Mouse (Mus musculus): ENCODE results near the gene Tmem268. TPM values are rescaled to one million over a fixed set of nuclear protein-coding genes. Genes with fewer than 3 reads are reported as not detected.

Tmem268 gene
- total RNA-seq, 2 experiments from 2014 or later = 8.4 to 12.2 TPM

DNA sequence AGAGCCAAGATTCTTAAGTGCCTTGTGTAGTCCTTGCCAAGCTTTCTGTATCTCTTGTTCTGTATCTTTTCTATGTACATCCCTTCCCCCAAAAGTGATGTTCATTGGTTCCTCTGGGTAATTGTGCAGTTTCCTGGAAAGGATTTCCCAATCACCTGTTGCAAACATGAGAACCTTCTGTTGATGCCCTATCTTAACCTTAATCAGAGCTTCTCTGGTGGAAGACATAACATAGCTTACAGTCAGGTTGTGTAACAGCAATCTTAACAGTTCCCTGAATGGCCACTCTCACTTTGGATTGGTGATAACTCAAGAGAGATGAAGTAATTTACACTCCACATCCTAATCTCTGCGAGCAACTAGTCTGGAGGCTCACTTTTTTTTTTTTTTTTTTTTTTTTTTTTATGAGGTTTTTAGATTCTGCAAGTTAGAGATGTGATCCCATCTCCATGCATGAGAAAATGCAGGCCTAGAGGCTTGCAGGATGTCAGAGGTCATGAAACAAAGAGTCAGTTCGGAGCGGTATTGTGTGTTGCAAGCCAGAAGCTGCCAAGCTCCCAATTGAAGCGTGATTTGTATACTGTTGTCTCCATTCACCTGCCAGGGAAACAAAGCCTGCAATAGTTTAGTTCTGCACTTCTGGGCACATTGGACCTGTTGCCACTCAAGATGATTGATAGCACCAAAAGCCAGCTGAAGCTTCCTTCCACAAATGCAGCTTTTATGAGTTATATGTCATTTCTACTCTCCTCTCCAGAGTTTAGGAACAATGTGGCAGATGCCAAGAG, 4.6 kb upstream of the Tmem268 start:
- DNase-seq = no peak
- intact Hi-C loops (cut with DNase I) = no loop called here

DNA sequence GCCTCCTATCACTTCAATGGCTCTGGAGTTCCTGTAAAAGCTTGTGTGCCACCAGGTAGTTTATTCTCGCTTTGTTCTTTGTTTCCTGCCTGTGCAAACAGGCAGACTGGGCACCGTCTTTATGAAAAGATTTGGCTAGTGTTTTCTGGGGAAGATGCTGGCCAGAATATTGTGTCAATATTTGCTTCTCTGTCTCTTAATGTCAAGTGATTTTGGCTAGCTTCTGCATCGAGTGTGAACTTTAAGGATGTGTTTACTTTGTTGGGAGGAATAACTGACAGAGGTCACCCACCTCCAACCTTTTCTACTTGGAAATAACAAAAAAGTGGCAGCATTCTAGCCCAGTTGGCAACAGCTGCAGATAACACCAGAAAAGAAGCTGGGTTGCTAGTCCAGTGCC, 4.0 kb upstream of the Tmem268 start:
- intact Hi-C loops (cut with DNase I) = loop anchor here (5.0 kb wide), 2 partner anchors 47 to 142 kb away; no protein-coding TSS in a partner anchor
- DNase-seq = no peak

DNA sequence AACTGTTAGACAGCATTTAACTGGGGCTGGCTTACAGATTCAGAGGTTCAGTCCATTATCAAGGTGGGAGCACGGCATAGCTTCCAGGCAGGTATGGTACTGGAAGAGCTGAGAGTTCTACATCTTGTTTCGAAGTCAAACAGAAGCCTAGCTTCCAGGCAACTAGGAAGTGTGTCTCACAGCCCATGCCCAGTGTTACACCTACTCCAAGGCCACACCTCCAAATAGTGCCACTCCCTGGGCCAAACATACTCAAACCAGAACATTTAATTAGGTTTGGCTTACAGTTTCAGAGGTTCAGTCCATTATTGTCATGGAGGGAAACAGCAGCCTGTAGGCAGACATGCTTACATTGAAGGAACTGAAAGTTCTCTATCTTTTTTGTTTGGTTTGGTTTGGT, 3.5 kb upstream of the Tmem268 start:
- intact Hi-C loops (cut with DNase I) = loop anchor here (5.0 kb wide), 2 partner anchors 48 to 143 kb away; no protein-coding TSS in a partner anchor
- DNase-seq = no peak

DNA sequence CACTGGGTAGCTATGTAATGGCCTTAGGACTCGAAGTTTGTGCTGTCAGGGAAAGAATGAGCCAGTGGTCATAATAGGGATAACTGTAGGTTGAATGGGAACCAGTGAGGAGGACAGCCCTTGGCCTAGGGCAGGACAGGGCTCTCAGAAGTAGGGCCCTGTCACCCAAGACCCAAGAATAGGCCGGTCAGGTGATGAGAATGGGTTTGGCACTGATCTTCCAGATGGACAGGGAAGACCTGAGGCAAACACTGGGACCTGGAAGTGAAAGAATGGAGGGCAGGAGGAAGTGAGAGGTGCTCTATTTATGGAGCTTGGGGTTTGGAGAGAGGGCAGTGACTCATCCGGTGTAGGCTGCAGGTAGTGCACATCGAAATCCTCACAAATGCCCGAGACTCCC, 1.9 kb upstream of the Tmem268 start:
- intact Hi-C loops (cut with DNase I) = loop anchor here (1.0 to 5.0 kb wide), 3 partner anchors 11 to 144 kb away; no protein-coding TSS in a partner anchor
- no peak for DNase-seq

DNA sequence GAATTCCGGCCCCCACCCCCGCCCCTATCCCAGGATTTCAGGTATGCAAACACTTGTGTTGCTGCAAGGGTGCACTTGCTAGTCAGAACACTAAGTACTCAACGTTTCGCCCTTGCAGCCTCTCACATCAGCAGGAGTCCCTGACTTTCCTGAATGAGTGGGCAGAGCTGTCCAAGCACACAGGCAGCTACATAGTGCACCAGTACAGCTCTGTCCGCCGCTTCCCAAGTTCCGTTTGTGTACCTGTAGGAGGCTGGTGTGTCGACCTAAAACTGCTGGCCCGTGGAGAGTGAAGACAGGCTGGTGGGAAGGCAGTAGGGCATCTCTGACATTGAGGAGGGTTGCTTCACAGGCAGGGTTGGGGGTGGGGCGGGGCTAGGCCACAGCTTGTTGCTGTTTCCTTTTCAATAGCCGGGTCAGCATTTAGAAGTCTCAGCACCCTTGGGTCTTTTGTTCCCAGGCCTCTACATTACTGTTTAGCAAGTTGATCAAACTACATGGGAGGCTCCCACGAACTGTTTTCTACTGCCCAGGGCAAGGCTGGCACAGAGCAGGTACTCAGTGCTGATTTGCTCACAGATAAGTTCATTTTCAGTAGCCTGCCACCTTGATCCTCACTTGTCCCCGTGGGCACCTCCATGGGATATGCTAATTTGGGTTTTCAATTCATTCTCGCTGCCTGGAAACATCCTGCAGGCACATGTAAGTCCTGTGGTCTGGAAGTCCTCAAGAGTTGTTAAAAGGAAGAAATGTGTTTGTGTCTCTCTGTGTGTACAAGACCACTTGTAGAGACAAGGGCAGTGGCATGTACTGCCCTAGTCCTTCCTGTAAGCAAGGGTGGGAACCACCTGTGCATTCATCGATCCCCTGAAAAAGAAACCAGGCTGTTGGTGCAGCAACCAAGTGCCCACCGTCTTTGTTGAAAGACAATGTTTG, 1.2 kb upstream of the Tmem268 start:
- intact Hi-C loops (cut with DNase I) = loop anchor here (1.0 to 5.0 kb wide), 3 partner anchors 12 to 145 kb away; no protein-coding TSS in a partner anchor
- DNase-seq = no peak

DNA sequence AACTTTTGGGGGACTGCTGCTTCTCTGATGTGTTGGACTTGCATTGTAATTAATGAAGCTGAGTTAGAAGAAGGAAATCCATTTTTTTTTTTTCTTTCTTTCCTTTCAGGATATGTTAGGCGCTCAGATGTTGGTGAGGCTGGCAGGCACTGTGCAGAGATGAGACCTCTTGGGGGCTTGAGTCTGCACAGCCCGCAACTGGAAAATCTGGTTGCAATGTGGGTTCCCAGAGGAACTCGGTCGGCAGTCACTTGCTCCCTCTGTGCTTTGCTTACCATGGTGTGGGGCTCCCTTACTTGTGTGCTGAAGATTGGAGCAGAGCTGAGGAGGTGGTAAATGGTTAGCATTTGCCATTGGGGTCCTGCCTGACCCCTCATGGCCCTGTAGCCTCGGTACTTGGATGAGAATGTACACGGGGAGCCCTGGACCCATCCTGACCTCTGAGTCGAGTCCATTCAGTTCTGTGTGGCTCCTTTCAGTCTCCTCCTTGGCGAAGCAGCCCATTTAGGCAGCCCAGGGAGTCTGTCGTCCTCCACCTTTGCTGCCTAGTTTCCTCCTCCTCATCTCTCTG, 631 bp downstream of the Tmem268 start:
- intact Hi-C loops (cut with DNase I) = loop anchor here (5.0 kb wide), 2 partner anchors 52 to 147 kb away; no protein-coding TSS in a partner anchor
- no peak for DNase-seq

DNA sequence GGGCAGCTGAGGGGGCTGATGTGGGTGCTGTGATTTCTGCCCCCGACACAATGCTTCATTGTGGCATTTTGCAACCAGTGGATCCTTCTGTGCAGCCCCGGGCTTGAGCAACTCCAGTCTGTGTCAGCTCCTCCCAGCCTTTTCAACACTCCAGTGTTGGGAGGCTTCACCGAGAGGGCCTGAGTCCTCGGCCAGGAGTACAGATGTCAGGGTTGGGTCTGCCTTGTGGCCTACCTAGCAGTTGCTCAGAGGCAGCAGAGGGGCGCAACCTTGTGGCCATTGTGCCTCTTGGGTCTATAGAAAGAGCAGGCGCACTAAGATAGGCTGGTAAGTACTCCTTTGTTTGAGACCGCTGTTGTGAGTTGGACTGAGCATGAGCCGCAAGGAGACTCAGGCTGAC, 1.5 kb downstream of the Tmem268 start:
- intact Hi-C loops (cut with DNase I) = no loop called here
- no peak for DNase-seq

DNA sequence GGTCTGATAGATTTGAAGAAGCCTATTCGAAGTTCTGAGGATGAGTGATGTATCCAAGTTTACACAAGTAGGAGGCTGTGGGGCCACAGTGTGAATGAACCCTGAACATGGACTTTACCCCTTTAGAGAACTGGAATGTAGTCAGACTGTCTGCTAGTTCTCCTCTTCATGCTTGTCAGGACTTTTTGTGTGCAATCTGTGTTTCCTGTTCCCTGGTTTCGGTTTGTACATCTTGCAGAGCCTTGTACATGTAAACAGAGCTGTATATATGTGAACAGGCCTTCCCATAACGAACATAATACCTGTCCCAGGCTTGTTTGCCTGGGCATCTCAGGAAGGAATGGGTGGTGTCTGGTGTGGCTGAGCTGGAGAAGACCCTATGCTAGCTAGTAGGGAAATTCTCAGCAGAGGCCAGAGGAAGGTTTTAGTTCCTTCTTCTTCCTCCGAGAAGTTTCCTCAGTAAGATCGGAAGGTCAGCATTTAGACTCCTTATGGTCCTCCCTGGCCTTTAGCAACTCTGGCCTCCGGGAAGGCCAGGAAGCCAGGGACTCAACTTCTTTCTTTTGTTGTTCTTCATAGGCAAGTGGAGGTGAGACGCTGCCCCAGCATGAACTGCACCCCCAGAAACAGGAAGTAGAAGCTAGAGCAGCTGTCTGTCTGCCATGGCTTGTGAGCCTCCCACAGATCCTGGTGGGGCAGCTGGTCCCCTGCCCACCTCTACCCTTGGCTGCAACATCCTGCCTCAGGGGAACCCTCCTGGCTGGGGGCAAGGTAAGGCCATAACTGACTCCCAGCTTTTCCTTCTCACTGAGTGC, 3.5 kb downstream of the Tmem268 start:
- DNase-seq = no peak
- intact Hi-C loops (cut with DNase I) = no loop called here

DNA sequence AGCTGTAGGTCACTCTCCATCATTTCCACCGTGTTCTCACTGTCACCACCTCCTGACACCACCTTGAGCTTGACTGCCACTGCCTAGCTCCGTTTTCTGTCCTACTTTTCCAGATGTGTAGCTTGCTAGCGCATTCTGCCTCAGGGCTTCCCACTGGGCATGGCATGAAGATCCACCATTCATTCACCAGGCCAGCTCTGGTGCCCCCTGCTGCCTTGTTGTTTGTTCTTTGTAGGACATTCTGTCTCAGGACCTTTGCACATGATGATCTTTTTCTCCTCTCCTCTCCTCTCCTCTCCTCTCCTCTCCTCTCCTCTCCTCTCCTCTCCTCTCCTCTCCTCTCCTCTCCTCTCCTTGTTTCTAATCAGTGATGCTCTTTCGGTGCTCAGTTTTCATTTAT, 4.2 kb downstream of the Tmem268 start:
- DNase-seq = no peak
- intact Hi-C loops (cut with DNase I) = no loop called here

DNA sequence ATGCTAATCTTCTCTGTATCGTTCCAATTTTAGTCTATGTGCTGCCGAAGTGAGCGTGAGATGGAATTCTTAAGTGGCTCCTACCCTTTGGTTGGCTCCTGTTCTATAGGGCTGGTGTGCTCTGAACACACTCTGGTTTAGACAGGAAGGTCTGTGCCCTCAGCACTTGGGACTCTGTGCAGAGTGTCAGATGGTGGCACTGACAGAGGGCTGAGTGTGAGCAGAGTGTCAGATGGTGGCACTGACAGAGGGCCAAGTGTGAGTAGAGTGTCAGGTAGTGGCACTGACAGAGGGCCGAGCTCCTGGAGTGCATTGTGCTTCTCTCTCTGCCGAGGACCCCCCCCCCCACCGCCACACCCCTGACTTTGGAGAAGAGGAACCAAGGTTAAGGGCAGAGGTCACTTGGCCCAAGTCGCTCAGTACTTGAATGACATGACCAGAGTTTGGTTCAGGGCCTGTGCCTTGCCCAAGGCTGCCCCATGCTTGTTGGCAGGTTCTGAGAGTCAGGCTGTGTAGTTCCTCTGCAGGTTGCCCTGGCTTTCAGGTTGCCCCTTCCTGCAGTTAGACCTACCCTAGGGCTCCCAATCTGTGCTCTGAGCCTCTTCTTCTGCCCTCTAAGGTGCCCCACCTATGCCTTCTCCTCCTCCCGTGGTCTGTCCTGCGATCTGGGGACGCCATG, 9.3 kb downstream of the Tmem268 start:
- intact Hi-C loops (cut with DNase I) = no loop called here

DNA sequence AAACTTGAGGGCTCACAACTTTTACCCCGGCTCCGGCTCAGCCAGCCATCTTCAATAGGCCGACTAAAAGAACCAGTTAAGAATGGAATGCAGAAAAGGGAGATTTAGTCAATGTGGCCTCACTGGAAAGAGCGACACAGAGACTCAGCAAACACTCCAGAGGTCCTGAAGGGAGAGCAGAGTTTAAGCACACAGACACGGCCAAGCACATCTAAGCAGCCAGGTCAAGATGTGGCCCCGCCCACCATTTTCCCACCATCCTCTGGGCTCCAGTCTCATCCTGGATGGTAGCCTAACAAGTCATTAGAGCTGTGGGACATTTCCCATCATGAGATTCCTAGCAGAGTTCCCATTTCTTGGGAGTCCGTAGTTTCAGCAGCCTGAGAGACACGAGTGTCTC, 10.7 kb downstream of the Tmem268 start:
- DNase-seq = no peak
- intact Hi-C loops (cut with DNase I) = no loop called here

More for the DNA sequence above, 9.3 kb downstream of the Tmem268 start:
- no peak for DNase-seq

DNA sequence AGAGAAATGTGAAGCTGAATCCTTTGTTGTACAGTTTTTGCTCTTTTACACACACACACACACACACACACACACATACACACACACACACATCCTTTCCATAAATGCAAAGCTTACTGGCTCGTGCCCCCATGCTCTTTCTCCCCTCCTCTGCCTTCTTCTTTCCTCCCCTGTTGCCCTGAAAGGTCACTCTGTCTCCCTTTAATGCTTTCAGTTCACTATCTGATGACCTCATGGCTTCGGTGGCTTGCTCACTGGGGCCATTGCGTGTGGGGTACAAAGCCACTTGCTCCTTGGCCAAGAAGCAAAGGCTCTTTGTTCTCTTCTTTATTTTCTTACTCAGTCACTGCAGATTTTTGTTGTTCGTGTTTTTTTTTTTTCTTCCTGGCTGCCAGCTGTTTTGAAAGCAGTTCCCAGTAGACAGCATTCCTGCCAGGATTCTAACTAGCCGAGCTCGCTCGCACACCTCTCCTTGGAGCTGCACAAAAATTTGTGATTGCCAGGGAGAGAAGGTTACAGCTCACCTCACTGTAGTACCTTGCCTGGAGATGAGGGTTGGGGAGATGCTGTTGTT, 11.7 kb downstream of the Tmem268 start:
- intact Hi-C loops (cut with DNase I) = no loop called here

DNA sequence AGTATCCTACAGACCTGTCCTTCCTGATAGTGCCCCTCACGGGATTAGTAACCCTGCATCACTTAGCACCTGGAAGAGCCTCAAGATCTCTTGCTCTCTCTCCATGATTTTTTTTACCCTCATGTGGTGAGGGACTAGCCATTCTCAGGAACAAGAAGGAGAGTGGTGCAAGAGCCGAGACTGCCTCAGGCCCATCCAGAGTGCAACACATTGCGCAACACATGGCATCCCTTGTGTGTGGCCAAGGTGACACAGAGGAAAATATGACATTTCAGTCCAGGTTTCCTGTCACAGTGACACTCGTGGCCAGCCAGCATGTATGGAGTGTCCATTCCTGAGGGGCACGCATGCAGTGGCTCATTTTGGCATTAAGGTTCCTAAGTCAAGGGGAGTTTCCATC, 14.0 kb downstream of the Tmem268 start:
- no peak for DNase-seq
- intact Hi-C loops (cut with DNase I) = no loop called here

More for the DNA sequence above, 11.7 kb downstream of the Tmem268 start:
- no peak for DNase-seq

DNA sequence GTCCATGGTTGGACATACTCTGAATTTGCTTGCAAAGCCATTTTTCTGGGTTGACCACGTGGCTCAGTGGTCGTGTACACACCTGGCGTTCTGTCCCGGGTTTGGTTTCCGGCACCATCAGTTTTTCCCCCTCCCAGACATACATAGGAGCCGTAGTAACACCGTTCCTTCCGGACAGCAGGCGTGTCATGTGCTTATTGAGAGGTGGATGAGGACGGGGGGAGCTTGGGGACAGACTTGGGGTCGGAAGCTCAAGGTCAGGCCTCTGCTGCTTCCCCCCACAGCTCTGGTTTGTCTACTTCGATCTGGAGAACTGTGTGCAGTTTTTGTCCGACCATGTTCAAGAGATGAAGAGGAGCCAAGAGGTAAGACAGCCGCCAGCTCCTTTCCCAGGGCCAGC, 21.1 kb downstream of the Tmem268 start:
- no peak for DNase-seq
- intact Hi-C loops (cut with DNase I) = no loop called here

DNA sequence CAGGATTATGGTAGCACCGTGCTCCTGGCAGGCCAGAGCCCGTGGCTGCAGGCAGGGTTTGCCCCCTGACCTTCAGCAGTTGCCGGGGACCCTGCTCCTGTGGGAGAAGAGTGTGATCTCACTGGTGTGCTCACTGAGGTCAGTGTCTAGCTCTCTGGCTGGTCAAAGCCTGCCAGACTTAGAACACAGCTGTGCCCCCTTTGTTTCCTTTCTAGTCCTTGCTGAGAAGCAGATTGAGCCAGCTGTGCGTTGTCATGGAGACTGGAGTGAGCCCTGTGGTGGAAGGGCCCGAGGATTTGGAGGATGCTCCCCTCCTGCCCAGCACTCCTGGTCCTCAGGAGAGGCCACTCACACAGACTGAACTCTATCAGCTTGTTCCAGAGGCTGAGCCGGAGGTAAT, 21.5 kb downstream of the Tmem268 start:
- no peak for DNase-seq
- intact Hi-C loops (cut with DNase I) = no loop called here

DNA sequence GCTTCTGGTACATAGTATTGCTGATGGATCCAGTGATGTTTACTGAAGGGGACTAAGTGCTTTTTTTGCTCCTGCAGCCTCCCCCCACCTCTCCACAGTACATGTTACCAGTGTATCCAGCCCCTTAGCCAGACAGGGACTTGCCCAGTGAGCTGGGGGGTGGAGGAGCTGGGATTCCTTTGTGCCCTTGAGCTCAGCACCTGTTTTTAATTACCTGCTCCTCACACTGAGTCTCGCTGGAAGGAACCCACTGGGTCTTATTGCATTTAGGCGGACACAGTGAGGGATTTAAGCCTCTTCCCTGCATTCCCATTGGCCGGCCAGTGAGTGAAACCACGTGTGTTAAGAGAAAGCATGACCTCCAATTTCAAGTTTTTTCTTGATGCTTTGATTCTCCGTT, 24.0 kb downstream of the Tmem268 start:
- DNase-seq = no peak
- intact Hi-C loops (cut with DNase I) = no loop called here

DNA sequence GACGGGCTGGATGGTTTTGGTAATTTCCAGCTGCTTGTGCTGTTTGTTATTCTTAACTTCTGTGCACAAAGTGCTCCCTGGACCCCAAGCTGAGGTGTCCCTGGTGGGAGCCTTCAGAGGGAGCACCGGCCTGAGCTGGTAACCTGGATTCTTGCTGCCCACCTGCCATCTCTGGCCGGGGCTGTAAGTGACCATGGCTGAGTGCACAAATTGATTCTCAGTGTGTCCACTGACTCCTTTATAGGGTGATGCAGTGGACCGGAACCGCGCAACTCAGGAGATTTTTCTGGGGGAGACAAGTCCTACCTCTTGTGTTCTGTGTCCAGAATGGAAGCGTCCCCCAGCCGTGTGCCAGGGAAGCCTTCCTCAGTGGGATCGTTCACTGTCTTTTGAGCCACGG, 26.6 kb downstream of the Tmem268 start:
- no peak for DNase-seq
- intact Hi-C loops (cut with DNase I) = no loop called here

DNA sequence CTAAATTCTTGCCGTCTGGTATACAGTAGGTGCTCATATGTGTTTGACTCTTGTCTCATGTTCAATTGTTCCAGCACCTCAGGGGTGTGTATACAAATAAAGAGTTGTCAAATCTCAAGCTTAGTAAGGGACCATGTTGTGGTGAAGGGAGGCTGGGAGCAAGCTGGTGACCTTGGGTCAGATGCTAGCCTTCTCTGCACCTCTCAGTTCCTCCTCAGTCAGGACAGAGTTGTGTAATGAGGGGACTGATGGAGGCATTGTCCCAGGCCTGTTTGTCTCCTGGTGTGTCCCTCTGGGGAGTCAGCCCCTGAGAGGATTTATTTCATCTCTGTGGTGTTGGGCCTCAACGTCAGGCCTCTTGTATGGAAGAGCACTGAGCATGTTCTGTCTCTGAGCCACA, 27.7 kb downstream of the Tmem268 start:
- no peak for DNase-seq
- intact Hi-C loops (cut with DNase I) = no loop called here

DNA sequence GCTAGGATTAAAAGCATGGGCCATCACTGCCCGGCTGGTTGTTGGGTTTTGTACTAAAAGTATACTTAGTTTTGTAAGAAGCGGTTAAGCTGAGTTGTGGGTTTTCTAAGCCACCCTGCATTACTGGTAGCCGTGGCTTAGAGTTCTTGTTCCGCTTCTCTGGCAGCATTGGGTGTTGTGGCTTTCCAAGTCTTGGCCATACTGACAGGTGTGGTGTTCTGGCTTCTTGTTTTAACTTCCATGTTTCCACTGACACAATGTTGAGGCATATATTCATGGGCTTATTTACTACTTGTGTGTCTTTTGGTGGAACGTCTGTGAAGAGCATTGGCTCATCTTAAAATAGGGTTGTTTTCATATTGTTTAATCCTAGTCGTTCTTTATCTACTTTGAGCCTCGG, 31.4 kb downstream of the Tmem268 start:
- intact Hi-C loops (cut with DNase I) = no loop called here
- no peak for DNase-seq
